Mouse (Mus musculus) liver, embryonic 12.5 days (tissue): ENCODE results near the gene Cd19. TPM values are rescaled to one million over a fixed set of nuclear protein-coding genes. Genes with fewer than 3 reads are reported as not detected.

ENCODE experiments used
- ATAC-seq: fragments of 200-750 bp; cut with Nextera tagmentation; 2 replicates; pipeline ENCODE4 v1.8.0; 2017; ENCODE audit warnings: moderate number of reproducible peaks, mild to moderate bottlenecking, moderate library complexity
- H3K27ac ChIP-seq: fragments of 300-500 bp; sonication (generic); 2 replicates; pipeline ENCODE4 v1.5.1; 2016; ENCODE audit warnings: mild to moderate bottlenecking
- H3K27me3 ChIP-seq: fragments of 300-500 bp; sonication (generic); replicated peaks from 2 replicates; pipeline ENCODE4 v1.6.1; 2016; ENCODE audit warnings: mild to moderate bottlenecking, moderate library complexity
- H3K36me3 ChIP-seq: fragments of 300-500 bp; sonication (generic); 2 replicates; pipeline ENCODE4 v1.6.1; 2016; ENCODE audit warnings: mild to moderate bottlenecking, moderate library complexity
- H3K4me1 ChIP-seq: fragments of 300-500 bp; sonication (generic); 2 replicates; pipeline ENCODE4 v1.6.1; 2016
- H3K4me2 ChIP-seq: fragments of 300-500 bp; sonication (generic); 2 replicates; pipeline ENCODE4 v1.6.1; 2016; ENCODE audit warnings: mild to moderate bottlenecking, moderate library complexity
- H3K4me3 ChIP-seq: fragments of 300-500 bp; sonication (generic); 2 replicates; pipeline ENCODE4 v1.5.1; 2016; ENCODE audit warnings: mild to moderate bottlenecking, moderate library complexity
- H3K9ac ChIP-seq: fragments of 300-500 bp; sonication (generic); 2 replicates; pipeline ENCODE4 v1.6.1; 2016; ENCODE audit warnings: mild to moderate bottlenecking, moderate library complexity
- H3K9me3 ChIP-seq: fragments of 300-500 bp; sonication (generic); replicated peaks from 2 replicates; pipeline ENCODE4 v1.6.1; 2016; ENCODE audit warnings: mild to moderate bottlenecking, moderate library complexity
- WGBS: fragments of 180-500 bp; shearing (Covaris S2); methylation state at CpG from one replicate; pipeline ENCODE4 v1.1.7; 2016; ENCODE audit not compliant: insufficient replicate concordance; 5-methylcytosine and 5-hydroxymethylcytosine counted together
- polyA plus RNA-seq: library from polyadenylated mRNA; unstranded; fragments of >200 nt; fragmentation: Nextera tagmentation; extraction: Ambion mirVana; gene quantifications from 2 replicates; pipeline ENCODE4 v1.2.1, GENCODE M21; 2016

Cd19 gene
- 0.08 TPM in 1 of 2 replicates, not detected in the other for polyA plus RNA-seq

- WGBS: 78% methylated on average over 6 of the region's 6 CpGs
- no peaks in the 10 kb centered on the region for H3K4me1 ChIP-seq
- H3K9ac ChIP-seq: no peak within 1 kb of the TSS
- ATAC-seq: no peak
- H3K27ac ChIP-seq: no peak within 1 kb of the TSS
- H3K36me3 ChIP-seq: no peaks in the 10 kb centered on the region
- no peak within 1 kb of the TSS for H3K4me3 ChIP-seq
- H3K9me3 ChIP-seq: no peaks in the 10 kb centered on the region
- H3K4me2 ChIP-seq: no peak within 1 kb of the TSS
- H3K27me3 ChIP-seq: peaks cover 39% of the 10 kb centered on the region
These were observed at the start of gene Cd19 for GRCm38 (mm10) chr7:126414725-126415124. Cd19 (minus strand) TSS chr7:126414889.

GRCm38 (mm10) chr7:126464121-126464520, 49.4 kb upstream of the Cd19 start:
- peaks cover 16% of the 10 kb centered on the region for H3K27me3 ChIP-seq
- H3K9ac ChIP-seq: no peak overlapping the region
- no peak overlapping the region for H3K27ac ChIP-seq
- H3K9me3 ChIP-seq: no peaks in the 10 kb centered on the region
- H3K4me3 ChIP-seq: no peak overlapping the region
- no peak for ATAC-seq
- H3K36me3 ChIP-seq: peaks cover 29% of the 10 kb centered on the region
- H3K4me2 ChIP-seq: no peak overlapping the region
- H3K4me1 ChIP-seq: peaks cover 48% of the 10 kb centered on the region
- WGBS: 32% methylated on average over 4 of the region's 4 CpGs

- no peak for ATAC-seq
- Histone ChIP-seq H3K36me3 (peaks cover 24% of the 10 kb centered on the region), H3K4me3 (no peak overlapping the region), H3K4me2 (no peak overlapping the region), H3K4me1 (peaks cover 48% of the 10 kb centered on the region), H3K9ac (no peak overlapping the region; the same call in 1 of the 2 replicates), H3K9me3 (no peaks in the 10 kb centered on the region), H3K27me3 (peaks cover 21% of the 10 kb centered on the region), H3K27ac (no peak overlapping the region)
- 58% methylated on average over 4 of the region's 4 CpGs for WGBS
These were observed 48.9 kb upstream of the Cd19 start for GRCm38 (mm10) chr7:126463547-126463946.

- H3K4me3 ChIP-seq: no peak within 1 kb of the TSS
- H3K9ac ChIP-seq: no peak within 1 kb of the TSS; the same call in 1 of the 2 replicates
- ATAC-seq: no peak
- no peak within 1 kb of the TSS for H3K4me2 ChIP-seq
- peaks cover 18% of the 10 kb centered on the region for H3K36me3 ChIP-seq
- H3K27me3 ChIP-seq: peaks cover 21% of the 10 kb centered on the region
- 59% methylated on average over 5 of the region's 5 CpGs for WGBS
- H3K27ac ChIP-seq: no peak within 1 kb of the TSS
- peaks cover 48% of the 10 kb centered on the region for H3K4me1 ChIP-seq
- H3K9me3 ChIP-seq: no peaks in the 10 kb centered on the region
These were observed 48.3 kb upstream of the Cd19 start, which contains the start of gene Atp2a1 for GRCm38 (mm10) chr7:126463004-126463403. Atp2a1 (minus strand) TSS chr7:126463108.

GRCm38 (mm10) chr7:126461626-126462025, 46.9 kb upstream of the Cd19 start:
- Histone ChIP-seq H3K27me3 (peaks cover 21% of the 10 kb centered on the region), H3K36me3 (peaks cover 4% of the 10 kb centered on the region; the same call in 1 of the 2 replicates), H3K9me3 (no peaks in the 10 kb centered on the region), H3K4me2 (no peak overlapping the region), H3K4me3 (no peak overlapping the region), H3K27ac (no peak overlapping the region), H3K4me1 (peaks cover 41% of the 10 kb centered on the region), H3K9ac (no peak overlapping the region)
- WGBS: 55% methylated on average over 3 of the region's 3 CpGs
- ATAC-seq: no peak

- no peaks in the 10 kb centered on the region for H3K9me3 ChIP-seq
- 53% methylated on average over 10 of the region's 10 CpGs for WGBS
- H3K4me2 ChIP-seq: no peak overlapping the region
- H3K36me3 ChIP-seq: no peaks in the 10 kb centered on the region
- ATAC-seq: no peak
- H3K4me3 ChIP-seq: no peak overlapping the region
- H3K27me3 ChIP-seq: peaks cover 21% of the 10 kb centered on the region
- H3K27ac ChIP-seq: no peak overlapping the region
- peaks cover 38% of the 10 kb centered on the region for H3K4me1 ChIP-seq
- H3K9ac ChIP-seq: no peak overlapping the region
These were observed 46.1 kb upstream of the Cd19 start for GRCm38 (mm10) chr7:126460623-126461399.

GRCm38 (mm10) chr7:126458844-126459618, 44.3 kb upstream of the Cd19 start:
- 69% methylated on average over 11 of the region's 11 CpGs for WGBS
- no peak overlapping the region for H3K4me2 ChIP-seq
- no peak overlapping the region; the same call in 1 of the 2 replicates for H3K9ac ChIP-seq
- H3K36me3 ChIP-seq: no peaks in the 10 kb centered on the region
- no peak overlapping the region for H3K27ac ChIP-seq
- no peaks in the 10 kb centered on the region for H3K9me3 ChIP-seq
- no peak for ATAC-seq
- H3K4me3 ChIP-seq: no peak overlapping the region
- H3K4me1 ChIP-seq: peaks cover 20% of the 10 kb centered on the region
- H3K27me3 ChIP-seq: peaks cover 21% of the 10 kb centered on the region

- no peak for ATAC-seq
- peaks cover 21% of the 10 kb centered on the region for H3K27me3 ChIP-seq
- 72% methylated on average over 5 of the region's 5 CpGs for WGBS
- peaks cover 12% of the 10 kb centered on the region; the same call in 1 of the 2 replicates for H3K4me1 ChIP-seq
- H3K4me3 ChIP-seq: no peak overlapping the region
- no peaks in the 10 kb centered on the region for H3K9me3 ChIP-seq
- H3K36me3 ChIP-seq: no peaks in the 10 kb centered on the region
- no peak overlapping the region for H3K4me2 ChIP-seq
- no peak overlapping the region; the same call in 1 of the 2 replicates for H3K9ac ChIP-seq
- no peak overlapping the region for H3K27ac ChIP-seq
These were observed 43.5 kb upstream of the Cd19 start for GRCm38 (mm10) chr7:126458225-126458624.

- H3K4me1 ChIP-seq: 0 out of 2 replicates have a peak, but pooled peaks cover 9% of the 10 kb centered on the region
- H3K4me3 ChIP-seq: no peak overlapping the region
- no peak for ATAC-seq
- no peak overlapping the region for H3K27ac ChIP-seq
- H3K27me3 ChIP-seq: peaks cover 14% of the 10 kb centered on the region; the same call in 1 of the 2 replicates
- H3K4me2 ChIP-seq: no peak overlapping the region
- WGBS: 46% methylated on average over 17 of the region's 17 CpGs
- no peaks in the 10 kb centered on the region for H3K9me3 ChIP-seq
- no peaks in the 10 kb centered on the region for H3K36me3 ChIP-seq
- H3K9ac ChIP-seq: no peak overlapping the region
These were observed 41.9 kb upstream of the Cd19 start for GRCm38 (mm10) chr7:126456382-126457266.

- Histone ChIP-seq H3K4me3 (no peak overlapping the region), H3K36me3 (no peaks in the 10 kb centered on the region), H3K9ac (no peak overlapping the region), H3K4me2 (no peak overlapping the region), H3K27me3 (peaks cover 11% of the 10 kb centered on the region; the same call in 1 of the 2 replicates), H3K9me3 (no peaks in the 10 kb centered on the region), H3K4me1 (0 out of 2 replicates have a peak, but pooled peaks cover 9% of the 10 kb centered on the region), H3K27ac (no peak overlapping the region)
- WGBS: 50% methylated on average over 2 of the region's 2 CpGs
- ATAC-seq: no peak
These were observed 40.6 kb upstream of the Cd19 start for GRCm38 (mm10) chr7:126455242-126455641.

- Histone ChIP-seq H3K4me3 (no peak overlapping the region), H3K36me3 (no peaks in the 10 kb centered on the region), H3K9ac (no peak overlapping the region), H3K9me3 (no peaks in the 10 kb centered on the region), H3K27me3 (0 out of 2 replicates have a peak, but pooled peaks cover 3% of the 10 kb centered on the region), H3K27ac (no peak overlapping the region), H3K4me1 (0 out of 2 replicates have a peak, but pooled peaks cover 9% of the 10 kb centered on the region), H3K4me2 (no peak overlapping the region)
- no peak for ATAC-seq
- WGBS: 61% methylated on average over 7 of the region's 7 CpGs
These were observed 39.2 kb upstream of the Cd19 start for GRCm38 (mm10) chr7:126453861-126454260.
